8 mouse cellular contexts compared by ENCODE assay signal in the genomic region with DNA sequence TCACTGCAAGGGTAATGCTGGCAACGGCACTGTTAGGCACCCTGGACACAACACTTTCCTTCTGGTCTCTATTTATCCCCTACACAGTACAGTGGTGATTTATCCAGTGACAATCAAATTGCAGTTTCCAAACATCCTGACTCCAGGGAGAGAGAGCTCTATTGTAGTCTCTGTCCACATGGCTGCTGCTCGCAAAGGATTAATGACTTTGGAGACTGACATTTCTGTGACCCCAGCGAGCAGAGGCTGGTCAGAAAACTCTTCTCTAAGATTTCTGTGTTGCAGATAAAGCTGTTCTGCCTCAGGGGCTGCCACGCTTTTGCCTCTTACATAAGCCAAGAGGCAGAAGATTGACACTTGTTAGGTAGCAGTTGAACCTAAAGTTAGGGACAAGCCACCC.
A peak's percentile ranks its signal among the peaks of the same experiment; 100 is the strongest.
DNase-seq lines count a peak whose midpoint lies in the region; ATAC-seq and TF ChIP-seq lines count a peak whose summit lies in the region.

No protein-coding gene starts in this region.

- TF ChIP-seq POLR2A in liver, adult 2 months (IDR thresholded peaks at IDR 0.05; ENCODE audit: extremely low read depth, insufficient read depth, low read length): no peak

- H3K79me2 ChIP-seq in liver, adult 2 months (ENCODE audit: control insufficient read depth, insufficient read depth, low read length): no peaks in the 10 kb centered on the region

- DNase-seq in liver, adult 2 months (ENCODE audit: extremely low read depth, low read depth, low spot score): no peak
- DNase-seq in hindbrain, embryonic 14.5 days (ENCODE audit: low spot score): no peak
- DNase-seq in midbrain, embryonic 11.5 days (ENCODE audit: low spot score, missing footprints): peak; percentile 89
- peak; percentile 24 for DNase-seq in yolk sac, embryonic 10.5 days (ENCODE audit: low spot score)
- no peak for DNase-seq in right cerebral cortex, postnatal 4 days
- DNase-seq in thymus, postnatal 14 days: no peak
- DNase-seq in heart, postnatal 36 days: no peak

- no peak overlapping the region for H3K4me3 ChIP-seq in liver, adult 2 months (ENCODE audit: insufficient read depth, low read depth, low read length)
- H3K4me3 ChIP-seq in liver, embryonic 12.5 days: no peak overlapping the region
- H3K4me3 ChIP-seq in hindbrain, embryonic 14.5 days (replicated peaks; ENCODE audit: low read length): no peak overlapping the region
- H3K4me3 ChIP-seq in midbrain, embryonic 11.5 days (ENCODE audit: low read depth, low read length): no peak overlapping the region

- ATAC-seq in liver, embryonic 12.5 days: no peak
- ATAC-seq in hindbrain, embryonic 14.5 days (ENCODE audit: low FRiP score): peak; percentile 36; the same call in 1 of the 2 replicates
- ATAC-seq in midbrain, embryonic 11.5 days (ENCODE audit: low FRiP score): peak; percentile 54

- H3K27me3 ChIP-seq in liver, adult 2 months (ENCODE audit: control insufficient read depth, insufficient read depth, low read length): no peaks in the 10 kb centered on the region
- H3K27me3 ChIP-seq in liver, embryonic 12.5 days (replicated peaks): peaks cover 31% of the 10 kb centered on the region
- H3K27me3 ChIP-seq in hindbrain, embryonic 14.5 days (ENCODE audit: control insufficient read depth, insufficient read depth, low read length): no peaks in the 10 kb centered on the region
- H3K27me3 ChIP-seq in midbrain, embryonic 11.5 days (ENCODE audit: control insufficient read depth, insufficient read depth, low read length): no peaks in the 10 kb centered on the region

- peak overlapping the region; percentile 39; the same call in 1 of the 2 replicates for H3K27ac ChIP-seq in liver, adult 2 months (replicated peaks; ENCODE audit: insufficient read depth, low read depth, low read length)
- no peak overlapping the region for H3K27ac ChIP-seq in liver, embryonic 12.5 days
- H3K27ac ChIP-seq in hindbrain, embryonic 14.5 days: no peak overlapping the region
- H3K27ac ChIP-seq in midbrain, embryonic 11.5 days (ENCODE audit: low read depth, low read length): no peak overlapping the region

- no peaks in the 10 kb centered on the region for H3K9me3 ChIP-seq in liver, embryonic 12.5 days (replicated peaks)
- H3K9me3 ChIP-seq in hindbrain, embryonic 14.5 days (ENCODE audit: control insufficient read depth, low read length): no peaks in the 10 kb centered on the region
- H3K9me3 ChIP-seq in midbrain, embryonic 11.5 days (ENCODE audit: control insufficient read depth, low read length): no peaks in the 10 kb centered on the region

- H3K36me3 ChIP-seq in liver, adult 2 months (ENCODE audit: control insufficient read depth, insufficient read depth, low read length): no peaks in the 10 kb centered on the region
- no peaks in the 10 kb centered on the region for H3K36me3 ChIP-seq in liver, embryonic 12.5 days
- no peaks in the 10 kb centered on the region for H3K36me3 ChIP-seq in hindbrain, embryonic 14.5 days (replicated peaks; ENCODE audit: control insufficient read depth, insufficient read depth)
- H3K36me3 ChIP-seq in midbrain, embryonic 11.5 days (ENCODE audit: control insufficient read depth, insufficient read depth, low read length): no peaks in the 10 kb centered on the region

- no peak overlapping the region for H3K9ac ChIP-seq in liver, adult 2 months (ENCODE audit: low read depth, low read length)
- no peak overlapping the region for H3K9ac ChIP-seq in liver, embryonic 12.5 days
- H3K9ac ChIP-seq in hindbrain, embryonic 14.5 days: no peak overlapping the region
- no peak overlapping the region for H3K9ac ChIP-seq in midbrain, embryonic 11.5 days (ENCODE audit: low read length)

- WGBS in liver, adult 2 months: 64% methylated on average over 4 of the region's 4 CpGs
- 45% methylated on average over 4 of the region's 4 CpGs for WGBS in liver, embryonic 12.5 days (ENCODE audit: insufficient replicate concordance)
- 8% methylated on average over 4 of the region's 4 CpGs for WGBS in hindbrain, embryonic 14.5 days
- 13% methylated on average over 4 of the region's 4 CpGs for WGBS in midbrain, embryonic 11.5 days

- peaks cover 3% of the 10 kb centered on the region for H3K4me1 ChIP-seq in liver, adult 2 months (ENCODE audit: control insufficient read depth, insufficient read depth, low read length)
- 0 out of 2 replicates have a peak, but pooled peaks cover 9% of the 10 kb centered on the region for H3K4me1 ChIP-seq in liver, embryonic 12.5 days
- peaks cover 16% of the 10 kb centered on the region for H3K4me1 ChIP-seq in hindbrain, embryonic 14.5 days (replicated peaks; ENCODE audit: control insufficient read depth, insufficient read depth, low read length)
- peaks cover 20% of the 10 kb centered on the region for H3K4me1 ChIP-seq in midbrain, embryonic 11.5 days (ENCODE audit: control insufficient read depth, insufficient read depth, low read length)

- TF ChIP-seq CTCF in liver, adult 2 months (IDR thresholded peaks at IDR 0.05; ENCODE audit: low read depth, low read length): no peak

- no peak overlapping the region for H3K4me2 ChIP-seq in liver, embryonic 12.5 days
- no peak overlapping the region for H3K4me2 ChIP-seq in hindbrain, embryonic 14.5 days (replicated peaks)
- no peak overlapping the region for H3K4me2 ChIP-seq in midbrain, embryonic 11.5 days

- intact Hi-C loops in heart, postnatal 36 days (cut with DNase I): loop anchor here (5.0 kb wide), 2 partner anchors 52 to 87 kb away; no protein-coding TSS in a partner anchor

Comparison
In these comparisons a context has a peak if more than half of its experiments do, and no peak if none do; other contexts are left out.
1. DNase-seq: peak in midbrain, embryonic 11.5 days (single experiment) and yolk sac, embryonic 10.5 days (single experiment); none in liver, adult 2 months (single experiment), hindbrain, embryonic 14.5 days (single experiment), right cerebral cortex, postnatal 4 days (single experiment), thymus, postnatal 14 days (single experiment) and heart, postnatal 36 days (0 of 2).